Mouse (Mus musculus) retina, postnatal 7 days (tissue): ENCODE results near the gene Lbx2.

ENCODE experiments used
- DNase-seq: peaks from one replicate; pipeline ENCODE4 v3.0.0-alpha.2; 2012; ENCODE audit warnings: low read depth, low spot score

The Lbx2 gene

GRCm38 (mm10) chr6:83132176-83132919, 46.2 kb downstream of the Lbx2 start:
- no peak for DNase-seq

DNA sequence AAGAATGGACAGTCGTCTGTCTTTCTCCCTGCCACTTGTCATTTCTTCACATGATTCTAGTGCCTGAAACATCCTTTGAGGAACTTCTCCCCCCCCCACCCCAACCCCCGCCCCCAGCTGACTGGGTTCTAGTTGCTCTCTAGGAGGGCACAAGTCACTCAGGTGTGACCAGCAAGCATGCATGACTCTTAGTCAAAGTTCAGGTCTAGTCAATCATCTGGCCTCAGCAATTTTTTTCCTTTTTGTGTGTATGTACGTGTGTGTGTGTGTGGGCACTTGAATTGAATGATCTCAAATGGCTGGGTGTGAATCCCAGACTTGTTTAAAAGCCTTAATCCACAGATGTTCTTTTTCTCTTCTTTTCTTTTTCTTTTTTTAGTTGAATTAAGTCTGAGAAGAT, 48.1 kb downstream of the Lbx2 start:
- no peak for DNase-seq

GRCm38 (mm10) chr6:83134951-83135513, 48.9 kb downstream of the Lbx2 start, which contains the start of gene Rtkn:
Gene Rtkn (plus strand): TSS chr6:83135463.
- no peak for DNase-seq

DNA sequence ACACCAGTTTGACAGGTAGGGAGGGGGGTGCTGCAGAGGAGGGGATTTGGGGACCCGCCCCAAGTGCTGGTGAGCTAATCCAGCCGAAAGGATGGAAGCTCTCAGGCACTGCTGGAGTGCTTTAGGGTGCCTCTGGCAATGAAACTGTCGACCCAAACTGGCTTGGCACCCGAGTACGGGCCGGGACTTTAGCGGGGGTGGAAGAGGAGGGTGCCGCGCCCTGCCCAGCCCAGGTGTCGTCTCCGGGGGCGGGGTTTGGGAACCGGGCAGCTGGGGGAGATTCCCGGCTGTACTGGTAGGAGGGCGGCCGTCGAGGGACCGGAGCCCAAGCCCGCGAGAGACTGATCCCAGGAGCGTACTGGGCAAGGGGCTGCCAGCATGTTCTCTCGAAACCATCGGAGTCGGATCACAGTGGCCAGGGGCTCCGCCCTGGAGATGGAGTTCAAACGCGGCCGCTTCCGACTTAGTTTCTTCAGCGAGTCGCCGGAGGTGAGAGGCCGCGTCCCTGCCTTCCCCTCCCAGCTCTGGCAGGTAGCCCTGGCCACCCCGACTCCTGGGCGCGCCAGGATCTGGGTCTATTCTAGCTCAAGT, 49.5 kb downstream of the Lbx2 start:
- DNase-seq: no peak

DNA sequence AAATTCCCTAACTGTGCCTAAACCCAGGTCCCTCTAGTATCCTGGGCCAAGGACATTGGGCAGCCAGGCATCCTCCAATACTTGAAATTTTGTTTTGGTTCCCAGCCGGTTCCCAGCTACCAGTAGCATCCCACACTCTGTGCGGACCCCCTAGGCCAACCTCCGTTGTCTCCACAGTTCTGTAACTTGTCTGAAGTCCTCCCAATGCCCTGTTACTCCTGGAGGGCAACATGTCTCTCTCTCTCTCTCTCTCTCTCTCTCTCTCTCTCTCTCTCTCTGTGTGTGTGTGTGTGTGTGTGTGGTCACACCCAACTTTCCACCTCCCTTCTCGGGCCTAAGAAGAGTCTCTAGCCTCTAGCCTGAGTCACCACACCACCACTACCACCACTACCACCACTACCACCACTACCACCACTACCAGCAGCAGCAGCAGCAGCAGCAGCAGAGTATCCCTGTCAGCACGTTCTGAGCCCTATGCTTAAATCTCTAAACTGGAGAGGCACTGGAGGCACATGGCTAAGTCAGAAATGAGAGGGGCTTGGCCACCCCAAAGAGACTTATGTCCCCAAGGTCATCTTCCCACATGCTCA, 50.2 kb downstream of the Lbx2 start:
- DNase-seq: no peak

GRCm38 (mm10) chr6:83136881-83137575, 50.9 kb downstream of the Lbx2 start:
- DNase-seq: no peak

GRCm38 (mm10) chr6:83137576-83137950, 51.4 kb downstream of the Lbx2 start:
- no peak for DNase-seq
